Mouse (Mus musculus) heart, postnatal 36 days (tissue): ENCODE measurements around the gene Zfp275. TPM values are rescaled to one million over a fixed set of nuclear protein-coding genes. Genes with fewer than 3 reads are reported as not detected.

Source experiments
- DNase-seq, 2 experiments: peaks; one replicate each; pipeline ENCODE4 v3.0.0; 2021 to 2022
- intact Hi-C: fragments of 180-260 bp; cut with DNase I; formaldehyde crosslinking; loops from one replicate; pipeline ENCODE4 v1.15.1; 2025
- total RNA-seq, 2 experiments: library from RNA; stranded (reverse); gene quantifications; 2 replicates each; pipeline ENCODE4 v1.2.3; 2021

Gene Zfp275
- total RNA-seq, 2 experiments from 2014 or later: 4.4 to 6.0 TPM

DNA sequence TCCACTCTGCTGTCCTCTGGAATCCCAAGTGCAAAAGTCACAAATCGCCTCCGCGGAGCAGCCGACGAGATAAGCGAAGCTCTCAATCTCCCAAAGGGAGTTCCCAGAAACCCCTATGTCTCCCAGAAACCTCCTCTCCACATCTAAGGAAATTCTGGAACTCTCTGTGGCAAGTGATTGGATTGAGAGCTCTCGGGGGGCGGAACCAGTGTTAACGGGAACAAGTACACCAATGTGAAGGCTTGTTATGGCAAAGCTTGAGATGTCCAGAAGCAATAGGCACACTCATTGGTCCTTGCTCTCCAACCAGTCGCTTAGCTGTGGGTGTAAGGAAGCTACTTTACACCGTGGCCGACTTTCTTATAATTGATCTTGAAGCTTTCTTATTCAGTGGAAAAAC is 59.2 kb downstream of the Zfp275 start:
- no peak for DNase-seq
- intact Hi-C loops: no loop called here

Other genes starting within 250 kb of the Zfp275 start
- gene Xlr3a, start 245.5 kb upstream of the Zfp275 start, total RNA-seq: under 1 TPM; 0.19 to 0.76 TPM
- not detected for gene Gm14685, start 225.6 kb upstream of the Zfp275 start, total RNA-seq
- gene Xlr5b, start 193.8 kb upstream of the Zfp275 start, total RNA-seq: not detected
- gene DXBay18, start 193.2 kb upstream of the Zfp275 start, total RNA-seq: not detected
- gene Spin2d, start 165.6 kb upstream of the Zfp275 start, total RNA-seq: not detected
- gene Xlr3b, start 150.4 kb upstream of the Zfp275 start, total RNA-seq: 1 to 10 TPM in 1 of 2 experiments, under 1 TPM in 1; 0.53 to 1.7 TPM
- 1 to 10 TPM in 1 of 2 experiments, under 1 TPM in 1; 0.42 to 2.5 TPM for gene Xlr4b, start 128.3 kb upstream of the Zfp275 start, total RNA-seq
- gene F8a, start 114.3 kb upstream of the Zfp275 start, total RNA-seq: 1 to 10 TPM; 6.6 to 7.5 TPM
- not detected for gene Xlr4c, start 99.5 kb upstream of the Zfp275 start, total RNA-seq
- gene Xlr3c, start 77.2 kb upstream of the Zfp275 start, total RNA-seq: not detected
- not detected for gene Xlr5a, start 49.6 kb upstream of the Zfp275 start, total RNA-seq
- gene Xlr5c, start 49.6 kb upstream of the Zfp275 start, total RNA-seq: not detected
- not detected for gene Gm45015, start 5.8 kb upstream of the Zfp275 start, total RNA-seq
- not detected for gene Gm18336, start 56.1 kb downstream of the Zfp275 start, total RNA-seq
- gene Zfp92, start 68.5 kb downstream of the Zfp275 start, total RNA-seq: not detected
- gene Trex2, start 92.7 kb downstream of the Zfp275 start, total RNA-seq: not detected
- 1 to 10 TPM; 6.8 to 6.9 TPM for gene Haus7, start 116.4 kb downstream of the Zfp275 start, total RNA-seq
- gene Bgn, start 141.0 kb downstream of the Zfp275 start, total RNA-seq: 100 to 1,000 TPM; 229 to 253 TPM
- gene Atp2b3, start 160.5 kb downstream of the Zfp275 start, total RNA-seq: under 1 TPM in 1 of 2 experiments, not detected in 1; 0.08 TPM